Mouse (Mus musculus) intestine, postnatal 0 days (tissue): ENCODE data around the gene Baiap2l2. TPM values are rescaled to one million over a fixed set of nuclear protein-coding genes. Genes with fewer than 3 reads are reported as not detected.
A peak's percentile ranks its signal among the peaks of the same experiment; 100 is the strongest.

Experiments
- ATAC-seq: fragments of 200-750 bp; cut with Nextera tagmentation; 2 replicates; pipeline ENCODE4 v1.8.0; 2017; ENCODE audit warnings: mild to moderate bottlenecking, moderate TSS enrichment, moderate library complexity
- H3K27ac ChIP-seq: fragments of 300-500 bp; sonication (generic); 2 replicates; pipeline ENCODE4 v1.5.1; 2014; ENCODE audit warnings: mild to moderate bottlenecking, low read depth, low read length, moderate library complexity
- H3K27me3 ChIP-seq: fragments of 300-500 bp; sonication (generic); replicated peaks from 2 replicates; pipeline ENCODE4 v1.6.1; 2014; ENCODE audit warnings: low read length, mixed read lengths; ENCODE audit not compliant: control insufficient read depth, insufficient read depth
- H3K36me3 ChIP-seq: fragments of 300-500 bp; sonication (generic); 2 replicates; pipeline ENCODE4 v1.6.1; 2014; ENCODE audit warnings: mild to moderate bottlenecking, moderate library complexity; ENCODE audit not compliant: control insufficient read depth, insufficient read depth
- H3K4me1 ChIP-seq: fragments of 300-500 bp; sonication (generic); replicated peaks from 2 replicates; pipeline ENCODE4 v1.6.1; 2014; ENCODE audit warnings: antibody characterized with exemption, low read length, mixed read lengths; ENCODE audit not compliant: control insufficient read depth, insufficient read depth
- H3K4me2 ChIP-seq: fragments of 300-500 bp; sonication (generic); replicated peaks from 2 replicates; pipeline ENCODE4 v1.6.1; 2014; ENCODE audit warnings: low read depth, mild to moderate bottlenecking, moderate library complexity
- H3K4me3 ChIP-seq: fragments of 300-500 bp; sonication (generic); 2 replicates; pipeline ENCODE4 v1.5.1; 2014; ENCODE audit warnings: low read depth, low read length
- H3K9ac ChIP-seq: fragments of 300-500 bp; sonication (generic); 2 replicates; pipeline ENCODE4 v1.6.1; 2014; ENCODE audit warnings: mild to moderate bottlenecking, low read depth, low read length
- H3K9me3 ChIP-seq: fragments of 300-500 bp; sonication (generic); 2 replicates; pipeline ENCODE4 v1.6.1; 2016; ENCODE audit warnings: mixed run types; ENCODE audit not compliant: control insufficient read depth
- CTCF ChIP-seq: sonication (generic); IDR thresholded peaks from 2 replicates; pipeline ENCODE4 v1.5.1; 2016; ENCODE audit warnings: low read depth, mild to moderate bottlenecking, control low read depth, antibody characterized with exemption, moderate library complexity
- WGBS: fragments of 180-500 bp; shearing (Covaris S2); extraction: QIAGEN DNeasy Blood & Tissue Kit; methylation state at CpG from one replicate; pipeline ENCODE4 v1.1.7; 2014; 5-methylcytosine and 5-hydroxymethylcytosine counted together
- polyA plus RNA-seq: library from polyadenylated mRNA; unstranded; fragments of >200 nt; fragmentation: Nextera tagmentation; extraction: Ambion mirVana; gene quantifications from 2 replicates; pipeline ENCODE4 v1.2.1, GENCODE M21; 2015

The Baiap2l2 gene
- polyA plus RNA-seq, 1 experiment from 2014 or later = 19.3 TPM

- H3K4me1 ChIP-seq = peaks cover 28% of the 10 kb centered on the region
- H3K9ac ChIP-seq = no peak overlapping the region
- H3K4me3 ChIP-seq = no peak overlapping the region
- H3K4me2 ChIP-seq = no peak overlapping the region
- 87% methylated on average over 4 of the region's 4 CpGs for WGBS
- no peak for ATAC-seq
- H3K27ac ChIP-seq = peak overlapping the region; percentile 69
- no peaks in the 10 kb centered on the region for H3K27me3 ChIP-seq
- H3K36me3 ChIP-seq = no peaks in the 10 kb centered on the region; the same call in 1 of the 2 replicates
- H3K9me3 ChIP-seq = no peaks in the 10 kb centered on the region
- no peak for TF ChIP-seq CTCF
Observed at GRCm38 (mm10) chr15:79323791-79324155, 38.4 kb upstream of the Baiap2l2 start.

- Histone ChIP-seq H3K4me3 (no peak overlapping the region), H3K9me3 (no peaks in the 10 kb centered on the region), H3K9ac (no peak overlapping the region), H3K27me3 (no peaks in the 10 kb centered on the region), H3K36me3 (no peaks in the 10 kb centered on the region; the same call in 1 of the 2 replicates), H3K4me2 (peak overlapping the region; percentile 9; the same call in 1 of the 2 replicates), H3K27ac (peak overlapping the region; percentile 69), H3K4me1 (peaks cover 28% of the 10 kb centered on the region)
- no peak for ATAC-seq
- WGBS = 42% methylated on average over 6 of the region's 6 CpGs
- no peak for TF ChIP-seq CTCF
Observed at GRCm38 (mm10) chr15:79322991-79323790, 37.9 kb upstream of the Baiap2l2 start.

GRCm38 (mm10) chr15:79322281-79322990 is 37.1 kb upstream of the Baiap2l2 start:
- no peak for TF ChIP-seq CTCF
- 30% methylated on average over 11 of the region's 11 CpGs for WGBS
- Histone ChIP-seq H3K4me2 (peak overlapping the region; percentile 9; the same call in 1 of the 2 replicates), H3K4me3 (no peak overlapping the region), H3K27me3 (no peaks in the 10 kb centered on the region), H3K9me3 (no peaks in the 10 kb centered on the region), H3K4me1 (peaks cover 28% of the 10 kb centered on the region), H3K36me3 (peaks cover 5% of the 10 kb centered on the region), H3K9ac (no peak overlapping the region), H3K27ac (peak overlapping the region; percentile 69)
- ATAC-seq = 0 out of 2 replicates have a peak, but pooled peaks have one; percentile 11

GRCm38 (mm10) chr15:79321733-79322190 is 36.4 kb upstream of the Baiap2l2 start:
- ATAC-seq = peak; percentile 53
- peaks cover 5% of the 10 kb centered on the region for H3K36me3 ChIP-seq
- H3K27ac ChIP-seq = peak overlapping the region; percentile 69
- TF ChIP-seq CTCF = no peak
- no peaks in the 10 kb centered on the region for H3K27me3 ChIP-seq
- 37% methylated on average over 5 of the region's 5 CpGs for WGBS
- H3K4me1 ChIP-seq = peaks cover 28% of the 10 kb centered on the region
- no peaks in the 10 kb centered on the region for H3K9me3 ChIP-seq
- 0 out of 2 replicates have a peak overlapping the region, but pooled peaks have one; percentile 17 for H3K4me2 ChIP-seq
- no peak overlapping the region for H3K9ac ChIP-seq
- H3K4me3 ChIP-seq = no peak overlapping the region

DNA sequence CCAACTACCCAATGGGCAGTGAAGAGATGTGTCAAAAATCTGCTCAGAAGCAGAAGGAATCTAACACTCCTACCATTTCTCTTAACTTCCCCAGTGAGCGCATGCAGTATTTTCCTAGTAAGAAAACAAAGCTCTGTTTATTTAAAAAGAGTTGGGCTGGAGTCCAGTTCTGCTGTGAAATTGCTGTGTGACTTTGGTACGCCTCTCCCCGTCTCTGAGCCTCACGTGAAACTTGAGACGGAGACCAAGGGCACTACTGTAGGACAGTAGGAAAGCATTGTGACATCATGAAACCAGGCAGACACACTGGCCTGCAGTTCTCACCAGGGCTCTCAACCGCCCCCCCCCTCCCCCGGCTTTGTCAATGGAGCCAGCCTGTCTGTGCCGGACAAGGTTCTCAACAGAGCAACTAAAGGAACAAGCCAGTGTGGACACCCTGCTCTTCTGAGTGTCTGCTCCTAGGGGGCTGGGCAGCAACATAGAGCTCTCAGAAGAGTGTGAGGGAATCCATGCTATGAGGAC is 28.6 kb upstream of the Baiap2l2 start:
- Histone ChIP-seq H3K4me3 (no peak overlapping the region), H3K9me3 (no peaks in the 10 kb centered on the region), H3K27ac (no peak overlapping the region), H3K9ac (no peak overlapping the region), H3K4me1 (no peaks in the 10 kb centered on the region), H3K4me2 (no peak overlapping the region), H3K36me3 (peaks cover 29% of the 10 kb centered on the region), H3K27me3 (no peaks in the 10 kb centered on the region)
- ATAC-seq = no peak
- 69% methylated on average over 8 of the region's 8 CpGs for WGBS
- TF ChIP-seq CTCF = no peak

DNA sequence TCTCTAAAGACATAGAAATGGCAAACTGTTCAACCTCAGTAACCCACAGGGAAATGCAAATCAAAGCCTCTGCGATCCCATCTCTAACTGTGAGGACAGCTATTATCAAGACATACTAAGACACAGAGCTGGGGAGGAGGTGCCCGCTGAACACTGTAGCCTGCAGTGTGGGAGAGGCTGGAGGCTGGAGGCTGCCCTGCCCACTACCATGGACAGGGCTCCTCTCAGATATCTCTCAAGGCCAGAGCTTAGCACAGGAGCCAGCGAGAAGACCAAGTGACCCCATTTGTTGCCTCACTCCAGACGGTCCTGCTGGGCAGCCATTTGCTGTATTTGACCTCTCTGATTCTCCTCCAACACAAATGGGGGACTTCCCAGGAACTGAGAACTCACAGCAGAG is 22.5 kb upstream of the Baiap2l2 start:
- no peak overlapping the region for H3K27ac ChIP-seq
- no peak for ATAC-seq
- no peak overlapping the region for H3K9ac ChIP-seq
- no peaks in the 10 kb centered on the region for H3K4me1 ChIP-seq
- H3K4me2 ChIP-seq = no peak overlapping the region
- H3K27me3 ChIP-seq = no peaks in the 10 kb centered on the region
- no peak for TF ChIP-seq CTCF
- WGBS = 59% methylated on average over 4 of the region's 4 CpGs
- H3K4me3 ChIP-seq = no peak overlapping the region
- peaks cover 55% of the 10 kb centered on the region for H3K36me3 ChIP-seq
- no peaks in the 10 kb centered on the region for H3K9me3 ChIP-seq
